Mouse (Mus musculus) testis, postnatal 10 days (tissue): ENCODE measurements at regions not wholly inside any gene's neighbourhood (a gene's known extent, or its start where the extent isn't known, plus 50 kb on each side); places are given as distances from the start of the nearest gene placed in this dataset.
"Not testable (repeated sequence)": the region's sequence is repeated elsewhere in the genome, so short reads cannot be mapped to it uniquely, and the experiment has no call there.

ENCODE experiments used
- DNase-seq: peaks from one replicate; pipeline ENCODE4 v3.0.0; 2021; ENCODE audit warnings: low spot score

DNA sequence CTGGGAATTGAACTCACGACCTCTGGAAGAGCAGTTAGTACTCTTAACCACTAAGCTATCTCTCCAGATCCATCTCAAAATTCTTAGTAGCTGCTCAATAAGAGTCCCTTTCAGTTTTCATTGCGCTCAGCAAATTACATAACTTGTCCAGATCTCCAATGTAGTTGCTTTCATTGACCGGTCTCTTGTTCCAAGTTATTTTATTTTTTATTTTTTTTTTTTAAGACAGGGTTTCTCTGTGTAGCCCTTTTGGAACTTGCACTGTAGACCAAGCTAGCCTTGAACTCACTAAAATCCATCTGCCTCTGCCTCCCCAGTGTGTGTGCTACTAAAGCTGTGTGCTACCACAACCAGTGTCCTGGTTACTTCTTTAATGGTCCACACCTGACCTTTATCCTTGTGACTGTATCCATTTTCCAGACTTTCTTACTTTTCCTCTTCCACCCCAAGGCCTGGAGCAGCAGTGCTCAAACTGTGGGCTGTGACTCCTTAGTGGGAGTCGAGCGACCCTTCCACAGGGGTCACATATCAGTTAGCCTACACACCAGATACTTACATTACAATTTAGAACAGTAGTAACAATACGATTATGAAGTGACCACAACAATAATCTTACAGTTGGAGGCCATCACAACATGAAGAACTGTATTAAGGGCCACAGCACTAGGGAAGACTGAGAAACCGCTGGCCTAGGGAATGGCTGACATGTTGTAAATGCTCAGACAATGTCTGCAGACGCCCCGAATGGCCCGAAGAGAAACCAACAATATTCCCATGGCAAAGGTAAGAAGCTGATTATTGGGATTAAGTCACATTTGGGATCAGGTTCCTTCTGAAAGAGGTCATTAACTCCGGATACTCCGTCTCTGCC lies 97.8 kb upstream of the Cpsf6 start:
- DNase-seq, result no peak

DNA sequence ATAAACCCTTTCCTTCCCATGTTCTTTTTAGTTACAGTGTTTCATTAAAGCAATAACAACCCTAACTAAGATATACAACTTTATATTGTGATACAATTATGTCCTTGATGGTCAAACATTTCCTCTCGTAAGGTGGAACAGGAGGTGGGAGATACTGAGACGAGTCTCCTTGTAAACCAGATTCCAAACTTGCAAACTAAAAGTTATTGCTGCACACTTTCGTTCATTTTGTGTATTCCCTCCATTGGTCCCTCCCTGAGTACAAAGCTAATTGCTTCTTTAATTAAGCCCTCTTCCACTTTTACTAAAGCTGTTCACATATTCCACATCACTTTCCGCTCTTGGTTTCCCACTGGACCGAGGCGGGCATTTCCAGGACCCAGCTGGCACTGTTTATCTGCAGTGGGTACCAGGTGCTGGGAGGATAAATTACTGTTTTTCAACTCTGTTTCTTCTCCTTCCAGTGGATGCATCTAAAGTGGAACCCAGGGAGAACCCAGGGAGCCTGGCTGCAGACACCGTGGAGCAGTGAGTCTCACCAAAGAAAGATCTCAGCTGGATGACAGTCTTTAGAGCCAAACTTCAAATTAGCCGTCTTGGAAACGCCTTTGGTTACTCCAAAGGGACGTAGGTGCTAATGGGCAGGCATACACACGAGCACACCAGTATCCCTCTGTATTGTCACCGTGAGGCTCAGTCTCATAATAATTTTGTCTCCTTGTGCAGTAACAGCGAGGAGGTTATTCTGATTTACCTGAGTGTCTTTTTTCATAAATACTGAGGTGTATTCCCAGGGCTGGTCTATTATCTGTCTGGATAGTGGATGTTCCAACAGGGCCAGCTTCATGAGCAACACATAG lies 95.5 kb upstream of the Cpsf6 start:
- DNase-seq, result no peak

DNA sequence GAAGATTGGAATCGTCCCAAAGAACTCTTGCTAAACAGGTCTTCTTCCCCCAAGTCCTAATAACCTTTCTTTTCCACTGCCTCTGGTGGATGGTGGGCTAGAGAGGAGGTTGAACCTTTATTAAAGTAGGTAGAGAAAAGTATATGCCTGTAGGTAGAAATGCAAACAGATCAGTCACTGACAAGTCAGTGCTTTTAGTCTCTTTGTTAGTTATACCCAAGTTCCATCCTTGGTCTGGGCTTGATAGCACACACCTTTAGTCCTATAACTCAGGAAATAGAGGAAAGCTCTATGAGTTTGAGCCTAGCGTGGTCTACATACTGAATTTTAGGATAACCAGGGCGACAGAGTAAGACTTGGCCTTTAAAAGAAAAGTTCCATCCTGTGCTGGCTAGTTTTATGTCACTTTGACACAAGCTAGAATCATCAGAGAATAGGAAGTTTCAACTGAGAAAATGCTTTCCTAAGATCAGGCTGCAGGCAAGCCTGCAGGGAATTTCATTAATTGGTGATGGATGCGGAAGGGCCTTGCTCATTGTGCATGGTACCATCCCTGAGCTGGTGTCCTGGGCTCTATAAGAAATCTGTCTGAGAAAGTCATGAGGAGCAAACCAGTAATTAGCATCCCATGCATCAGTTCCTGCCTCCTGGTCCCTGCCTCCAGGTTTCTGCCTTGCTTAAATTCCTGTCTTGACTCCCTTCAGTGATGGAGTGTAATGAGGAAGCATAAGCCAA lies 94.7 kb upstream of the Cpsf6 start:
- no peak for DNase-seq

DNA sequence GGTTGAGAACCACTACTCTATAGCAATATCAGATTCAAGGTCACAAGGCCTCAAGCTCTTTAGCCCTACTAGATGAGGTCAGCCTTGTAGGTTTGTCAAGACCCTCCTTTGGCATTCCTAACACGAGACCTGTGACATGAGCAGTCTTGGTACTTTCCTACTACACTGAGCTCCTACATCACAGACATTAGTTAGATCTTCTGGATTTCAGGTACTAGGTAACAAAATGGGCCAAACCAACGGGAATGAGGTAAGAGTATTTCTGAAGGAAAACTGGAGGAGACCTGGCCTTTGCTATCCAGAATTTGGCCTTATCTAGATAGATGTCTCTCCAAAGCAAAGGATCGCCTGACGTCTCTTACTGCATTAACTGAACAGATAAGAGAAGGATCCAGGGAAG lies 93.7 kb upstream of the Cpsf6 start:
- DNase-seq, result no peak

DNA sequence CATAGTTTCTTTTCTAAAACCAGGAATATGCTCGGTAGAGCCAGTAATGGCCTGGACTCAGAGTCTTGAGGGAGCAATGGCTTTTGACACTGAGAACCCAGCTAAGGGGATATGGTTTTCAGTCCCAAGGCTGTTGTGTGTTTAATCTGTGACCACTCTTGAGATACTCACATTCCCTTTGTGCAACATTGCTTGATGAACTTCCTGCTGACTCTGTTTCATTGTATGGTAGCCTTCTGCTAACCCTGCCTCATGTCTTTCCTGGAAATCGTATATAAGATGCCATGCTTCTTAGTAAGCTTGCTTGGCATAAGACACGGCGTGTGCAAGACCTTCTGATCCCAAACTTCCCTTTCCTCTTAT lies 92.7 kb upstream of the Cpsf6 start:
- DNase-seq, result no peak

DNA sequence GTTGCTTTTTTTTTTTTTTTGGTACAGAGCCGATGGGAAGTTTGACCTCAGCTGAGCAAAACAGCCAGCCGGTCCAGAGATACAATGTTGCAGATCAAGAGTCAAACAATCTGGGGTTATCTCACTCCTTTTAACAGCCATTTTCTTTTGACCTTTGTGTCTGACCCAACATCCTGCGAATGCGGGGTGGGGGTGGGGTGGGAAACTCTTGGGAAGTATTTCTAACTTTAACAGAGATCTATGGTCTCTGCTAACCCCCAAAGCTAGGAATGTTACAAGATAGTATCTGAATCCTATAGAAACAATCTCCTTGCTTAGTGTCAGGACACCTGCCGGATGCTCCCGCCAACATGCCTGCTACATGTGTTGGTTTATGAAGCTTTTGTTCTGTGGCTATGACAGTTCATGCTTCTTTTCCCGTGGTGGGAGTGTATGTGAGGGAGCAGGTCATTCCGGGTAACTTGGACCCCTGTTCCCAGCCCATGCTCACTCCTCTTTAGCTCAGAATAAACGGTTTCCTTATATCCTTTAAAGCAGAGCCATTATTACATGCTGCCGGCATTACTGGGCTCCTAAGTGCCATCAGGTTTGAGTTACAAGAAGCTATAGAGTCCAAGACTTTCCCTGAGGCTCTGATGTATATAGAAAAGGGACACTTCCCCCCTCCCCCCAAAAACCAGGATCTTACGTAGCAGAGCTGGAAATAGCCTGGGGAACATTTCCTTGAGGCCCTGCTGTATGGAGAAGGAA lies 92.2 kb upstream of the Cpsf6 start:
- DNase-seq, result no peak

DNA sequence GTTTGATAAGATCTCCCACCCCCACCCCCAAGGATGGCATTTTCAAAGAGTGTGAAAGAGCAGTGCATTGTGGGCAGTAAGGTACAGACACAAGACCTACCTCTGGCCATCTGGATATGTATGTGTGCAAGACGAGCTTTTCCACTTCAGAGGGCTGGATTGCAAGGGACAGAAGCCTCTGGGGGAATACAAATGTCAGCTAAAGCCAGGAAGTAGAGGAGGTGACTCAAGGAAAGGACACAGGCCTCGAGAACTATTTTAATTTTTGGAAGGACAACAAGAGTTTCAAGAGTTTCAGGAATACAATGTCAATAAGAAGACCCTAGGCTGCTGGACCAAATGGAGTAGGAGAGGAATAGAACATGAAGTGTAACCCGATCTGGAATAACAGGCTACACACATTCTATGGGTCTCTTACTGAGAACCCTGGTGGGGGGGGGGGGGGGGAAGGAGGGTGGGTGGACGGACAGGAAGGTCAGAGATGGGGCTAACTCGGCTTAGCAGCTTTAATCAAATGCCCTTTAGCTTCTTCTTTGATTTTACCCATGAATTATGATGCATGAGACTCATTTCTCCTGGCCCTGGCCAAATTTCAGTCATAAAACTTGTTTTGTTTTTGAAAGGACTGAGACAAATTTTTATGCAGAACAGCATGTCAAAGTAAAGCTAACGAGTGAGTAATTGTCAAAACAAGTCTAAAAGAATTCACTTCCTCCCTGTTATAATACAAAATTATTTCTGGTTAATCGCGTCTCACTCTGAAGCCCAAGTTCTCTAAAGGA lies 91.4 kb upstream of the Cpsf6 start:
- no peak for DNase-seq

DNA sequence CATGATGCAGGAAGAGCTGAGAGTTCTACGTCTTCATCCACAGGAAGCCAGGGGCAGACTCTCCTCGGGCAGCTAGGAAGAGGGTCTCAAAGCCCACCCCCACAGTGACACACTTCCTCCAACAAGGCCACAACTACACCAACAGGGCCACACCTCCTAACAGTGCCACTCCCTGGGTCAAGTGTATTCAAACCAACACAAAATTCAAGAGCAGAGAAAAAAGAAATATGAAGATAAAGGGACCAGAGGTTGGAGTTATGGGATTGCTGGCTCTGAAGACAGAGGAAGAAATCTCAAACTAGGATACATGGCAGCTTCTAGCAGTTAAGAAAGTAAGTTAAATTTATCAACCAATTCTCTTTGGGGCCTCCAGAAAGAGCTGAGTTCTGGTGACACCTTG lies 90.7 kb upstream of the Cpsf6 start:
- DNase-seq, result no peak

DNA sequence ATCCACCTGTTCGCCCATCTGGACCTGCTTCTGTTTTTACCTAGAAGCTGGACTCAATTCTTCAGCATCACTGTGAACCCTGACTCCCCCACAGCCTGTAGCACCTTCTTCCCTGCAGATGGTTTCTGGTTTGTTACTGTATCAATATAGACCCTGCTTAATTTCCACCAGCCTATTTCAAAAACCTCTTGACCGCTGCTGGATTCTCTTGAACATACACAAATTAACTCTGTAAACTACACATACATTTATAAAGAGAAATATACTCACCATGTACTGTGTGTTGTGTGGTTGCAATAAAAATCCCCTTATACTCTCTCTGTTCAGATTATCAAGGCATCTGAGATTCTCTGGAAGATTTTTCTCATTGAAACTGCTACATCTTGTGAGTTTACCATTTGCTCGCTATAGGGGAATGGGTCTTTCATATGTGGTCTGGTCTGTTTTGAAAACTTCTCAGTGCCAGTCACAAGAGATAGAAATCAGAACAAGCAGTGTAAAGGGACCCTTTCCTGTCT lies 89.8 kb upstream of the Cpsf6 start:
- no peak for DNase-seq

DNA sequence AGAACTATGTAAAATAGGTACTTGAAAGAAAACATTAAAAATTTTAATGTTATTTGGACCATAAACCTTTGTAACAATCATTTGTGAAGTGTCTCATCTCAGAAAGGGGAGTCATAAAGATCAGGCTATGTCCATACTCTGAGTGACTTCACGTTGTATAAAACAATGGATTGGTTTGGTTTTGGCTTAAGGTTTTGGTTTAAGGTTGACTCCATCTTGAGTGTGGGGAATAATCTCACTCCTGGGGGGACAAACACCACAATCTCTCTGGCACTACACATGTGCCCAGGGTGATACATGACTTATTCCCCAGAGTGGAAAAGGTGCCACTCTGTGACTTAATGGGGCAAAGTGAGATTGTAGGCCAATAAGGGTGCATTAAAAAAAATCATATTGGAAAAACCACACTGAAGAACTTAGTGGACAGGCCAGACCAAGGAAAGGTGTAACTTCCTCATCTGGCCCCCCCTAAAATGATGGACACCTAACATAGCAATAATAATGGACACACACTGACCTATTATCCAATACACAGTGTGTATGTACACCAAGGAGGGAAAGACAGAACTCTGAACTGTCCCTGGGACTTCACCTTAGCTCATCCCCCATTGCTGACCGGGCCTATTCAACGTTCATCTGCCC lies 89.2 kb upstream of the Cpsf6 start:
- no peak for DNase-seq

DNA sequence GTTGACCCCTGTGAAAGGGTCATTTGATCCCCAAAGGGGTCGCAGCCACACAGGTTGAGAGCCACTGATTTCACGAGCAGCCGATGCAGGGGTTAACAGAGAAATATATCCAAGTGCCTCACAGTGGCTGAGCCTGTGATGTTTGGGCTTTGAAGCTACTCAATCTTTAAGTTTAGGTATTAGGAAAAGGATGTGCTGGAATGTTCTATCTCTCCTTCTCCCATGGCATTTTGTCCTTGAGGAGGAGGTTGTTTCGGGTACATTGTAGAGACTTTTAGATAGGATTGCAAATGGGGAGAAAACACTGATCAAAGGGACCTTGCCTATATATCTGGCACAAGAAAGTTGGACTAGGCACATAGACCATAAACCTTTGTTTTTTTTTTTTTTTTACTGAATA lies 88.6 kb upstream of the Cpsf6 start:
- no peak for DNase-seq

DNA sequence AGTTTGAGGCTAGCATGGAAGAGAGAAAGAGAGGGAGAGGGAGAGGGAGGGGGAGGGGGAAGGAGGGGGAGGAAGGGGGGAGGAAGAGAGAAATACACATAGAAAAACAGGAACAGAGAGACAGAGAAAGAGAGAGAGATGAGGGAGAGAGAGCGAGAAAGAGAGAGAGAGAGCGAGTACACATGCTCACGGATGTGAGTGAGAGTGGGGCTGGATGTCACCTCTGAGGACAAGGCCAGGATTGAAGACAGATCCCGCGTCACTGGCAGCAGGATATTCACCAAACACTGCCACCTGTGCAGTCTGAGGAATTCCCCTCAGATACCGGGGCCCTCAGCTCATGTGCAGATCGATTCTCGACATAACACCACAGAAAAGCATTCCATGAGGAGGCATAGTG lies 87.3 kb upstream of the Cpsf6 start:
- DNase-seq, result no peak

DNA sequence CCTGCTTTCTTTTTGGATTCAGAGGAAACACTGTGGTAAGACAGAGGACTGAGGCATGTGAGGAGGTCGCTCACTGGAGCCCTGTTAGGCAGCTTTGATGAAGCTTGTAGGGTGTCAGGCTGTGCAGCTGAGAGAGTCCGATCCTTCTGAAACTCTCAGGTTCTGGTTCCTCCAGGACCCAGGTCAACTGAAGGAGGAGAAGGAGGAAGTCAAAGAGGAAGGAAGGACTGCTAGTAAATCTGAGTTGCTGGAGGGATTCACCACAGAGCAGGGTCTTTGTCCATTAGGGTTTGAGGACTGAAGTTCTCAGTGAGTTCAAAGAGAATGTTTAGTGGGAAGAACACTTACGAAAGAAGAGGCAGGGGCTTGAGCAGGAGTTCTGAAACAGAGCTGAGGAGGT lies 86.6 kb upstream of the Cpsf6 start:
- no peak for DNase-seq

DNA sequence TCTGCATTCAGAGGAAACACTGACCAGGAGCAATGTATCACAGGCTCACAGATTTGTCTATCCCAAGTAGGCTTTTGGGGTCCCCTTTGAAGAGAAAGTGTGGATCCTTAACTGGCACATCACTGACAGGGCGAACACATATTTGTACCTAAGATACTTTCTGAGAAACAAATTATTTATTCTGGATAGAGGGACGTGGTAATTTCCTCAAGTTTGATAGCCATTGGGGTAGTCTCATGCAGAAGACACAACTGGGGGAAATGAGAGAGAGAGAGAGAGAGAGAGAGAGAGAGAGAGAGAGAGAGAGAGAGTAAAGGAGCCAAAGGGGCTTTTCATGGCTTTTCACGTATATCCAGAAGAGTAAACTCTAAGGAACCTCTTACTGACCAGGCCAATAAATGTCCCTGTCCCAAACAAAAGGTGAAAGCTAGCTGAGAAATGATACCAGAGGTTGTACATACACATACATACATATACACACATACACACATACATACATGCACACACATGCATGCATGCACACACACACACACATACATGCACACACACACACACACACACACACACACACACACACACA lies 85.9 kb upstream of the Cpsf6 start:
- no peak for DNase-seq

DNA sequence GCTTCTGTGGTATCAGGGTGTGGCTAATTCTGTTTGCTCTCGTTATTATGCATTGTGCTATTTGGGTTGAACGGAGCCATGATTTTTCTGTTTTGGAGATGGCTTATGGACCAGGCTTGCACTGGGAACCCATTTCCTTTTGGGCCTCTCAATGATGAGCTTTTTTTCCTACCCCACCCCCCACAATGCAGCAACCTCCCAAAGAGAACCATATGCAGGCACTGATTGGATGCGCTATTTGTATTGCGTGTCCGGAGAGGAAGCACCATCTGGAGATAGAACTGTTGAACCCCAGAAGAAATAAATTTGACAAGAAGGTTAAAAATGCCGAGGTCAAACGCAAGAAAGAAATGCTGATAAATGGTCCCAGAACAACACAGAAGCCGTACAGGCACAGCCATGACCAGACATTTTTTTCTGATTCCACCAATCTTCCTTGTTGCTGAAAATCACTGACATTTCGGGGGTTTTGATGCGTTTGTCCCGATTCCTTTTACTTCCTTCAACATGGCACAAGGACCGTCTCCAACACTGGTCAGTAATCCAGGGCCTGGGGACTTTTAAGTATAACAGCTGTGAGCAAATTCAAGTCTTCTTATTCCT lies 85.3 kb upstream of the Cpsf6 start:
- DNase-seq, result no peak

DNA sequence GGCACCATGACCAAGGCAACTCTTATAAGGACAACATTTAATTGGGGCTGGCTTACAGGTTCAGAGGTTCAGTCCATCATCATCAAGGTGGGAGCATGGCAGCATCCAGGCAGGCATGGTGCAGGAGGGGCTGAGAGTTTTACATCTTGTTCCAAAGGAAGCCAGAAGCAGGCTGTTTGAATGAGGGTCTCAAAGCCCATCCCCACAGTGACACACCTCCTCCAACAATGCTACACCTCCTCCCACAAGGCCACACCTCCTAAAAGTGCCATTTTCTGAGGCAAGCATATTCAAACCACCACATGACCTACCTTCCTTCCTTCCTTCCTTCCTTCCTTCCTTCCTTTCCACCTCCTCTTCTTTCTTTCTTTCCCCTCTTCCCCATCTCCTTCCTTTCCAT lies 84.5 kb upstream of the Cpsf6 start:
- DNase-seq, result not testable (repeated sequence)

DNA sequence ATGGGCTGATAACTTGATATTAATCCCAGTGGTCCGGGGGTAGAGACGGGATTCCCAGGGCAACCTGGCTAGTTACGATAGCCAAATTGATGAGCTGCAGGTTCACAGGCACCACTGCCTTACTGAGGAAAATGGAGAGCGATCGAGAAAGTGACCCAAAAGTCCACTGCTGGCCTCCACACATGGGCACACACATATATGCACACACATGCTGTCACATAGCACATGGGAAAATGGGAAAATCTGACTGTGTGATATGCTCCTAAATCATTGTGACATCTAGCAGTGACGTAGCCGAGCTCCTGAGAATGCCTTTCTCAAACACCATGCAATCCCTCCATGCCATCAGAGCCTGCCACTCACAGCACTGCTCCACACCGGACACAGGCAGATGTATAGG lies 83.8 kb upstream of the Cpsf6 start:
- DNase-seq, result no peak

DNA sequence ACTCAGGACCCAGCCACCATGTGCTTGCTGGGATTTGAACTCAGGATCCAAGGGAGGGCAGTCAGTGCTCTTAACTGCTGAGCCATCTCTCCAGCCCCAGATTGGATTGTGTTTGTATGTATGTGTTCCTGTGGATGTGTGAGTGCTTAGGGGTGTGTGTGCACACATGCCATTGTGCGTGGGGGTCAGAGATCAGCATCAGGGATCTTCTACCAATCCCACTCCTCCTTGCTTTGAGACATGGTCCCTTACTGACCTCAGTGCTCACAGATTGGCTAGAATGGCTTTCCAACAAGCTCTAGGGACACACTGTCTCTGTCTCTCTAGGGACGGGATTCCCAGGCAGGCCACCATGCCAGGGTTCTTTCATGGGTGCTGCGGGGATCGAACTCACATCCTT lies 83.1 kb upstream of the Cpsf6 start:
- no peak for DNase-seq

DNA sequence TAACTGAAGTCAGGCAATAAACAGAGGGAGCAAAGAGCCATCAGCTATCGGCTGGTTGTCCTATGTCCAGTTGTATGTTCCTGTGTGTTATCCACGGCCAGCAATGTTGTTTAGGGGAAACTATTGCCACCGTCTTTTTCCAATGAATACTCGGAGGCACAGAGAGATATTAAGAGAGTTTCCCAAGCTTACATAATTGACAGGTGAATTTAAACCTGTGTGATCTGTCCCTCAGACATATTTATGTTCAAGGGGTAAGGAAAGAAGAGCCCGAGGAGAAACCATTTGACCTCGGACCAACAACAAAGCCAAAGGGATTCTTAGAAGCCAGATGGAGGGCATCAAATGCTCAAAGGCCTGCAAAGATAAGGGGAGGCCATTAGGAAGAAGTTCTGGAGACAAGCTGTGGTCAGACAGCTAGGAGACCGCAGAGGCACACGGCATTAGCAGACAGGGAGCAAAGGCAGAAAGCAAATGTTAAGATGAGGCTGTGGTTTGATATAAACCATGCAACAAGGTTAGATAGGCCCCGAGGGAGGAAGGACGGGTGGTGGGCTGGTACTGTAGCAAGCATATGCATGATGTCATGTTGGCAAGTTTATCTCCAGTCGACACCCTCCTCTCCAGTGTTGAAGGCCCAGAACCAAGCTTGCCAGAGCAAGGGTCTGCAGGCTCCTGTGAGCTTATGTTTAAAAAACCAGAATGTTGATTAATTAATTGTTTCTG lies 82.1 kb upstream of the Cpsf6 start:
- DNase-seq, result no peak
